Mouse (Mus musculus): ENCODE measurements at regions not wholly inside any gene's neighbourhood (a gene's known extent, or its start where the extent isn't known, plus 50 kb on each side); places are given as distances from the start of the nearest gene placed in this dataset.

DNA sequence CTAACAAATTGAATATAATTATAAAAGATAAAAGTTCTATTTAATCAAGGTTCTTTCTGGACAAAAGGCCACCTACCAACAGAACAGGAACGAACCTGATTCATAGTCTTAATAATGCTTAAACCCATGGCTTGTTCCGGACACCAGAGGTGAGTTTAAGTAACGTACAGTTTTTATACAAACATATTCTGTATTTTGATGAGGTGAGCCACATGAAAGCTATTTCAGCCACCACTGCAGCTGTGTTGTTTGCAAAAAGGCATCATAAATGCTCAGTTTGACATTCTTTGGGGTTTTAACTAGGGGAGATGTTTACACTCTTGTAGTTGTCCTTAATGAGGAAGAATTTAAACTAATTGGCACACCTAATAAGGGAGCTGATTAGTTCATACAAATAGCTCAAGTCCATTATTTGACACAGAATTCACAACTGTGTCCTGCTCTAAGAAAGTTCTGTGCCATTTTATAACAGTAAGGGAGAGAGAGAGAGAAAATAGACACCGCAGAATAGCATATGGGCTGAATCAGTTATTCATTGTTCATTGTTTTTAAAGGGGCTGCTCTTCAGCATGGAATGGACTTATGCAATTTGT, 560.8 kb upstream of the Pdzrn3 start:
- TF ChIP-seq CTCF (IDR thresholded peaks at IDR 0.05; ENCODE audit: control insufficient read depth, insufficient read depth, low read length) (no peak), POLR2A (IDR thresholded peaks at IDR 0.05; ENCODE audit: borderline replicate concordance, control insufficient read depth, low read depth, low read length) (no peak)
